Mouse (Mus musculus) G1E (cell line): ENCODE results near the gene Arhgap27. TPM values are rescaled to one million over a fixed set of nuclear protein-coding genes. Genes with fewer than 3 reads are reported as not detected.

Source experiments
- ATAC-seq: 2 replicates; pipeline ENCODE4 v1.8.0; 2016; ENCODE audit warnings: mild to moderate bottlenecking; ENCODE audit not compliant: insufficient number of reproducible peaks, poor library complexity, low FRiP score, severe bottlenecking; ENCODE audit errors: extremely low read depth
- DNase-seq: peaks from one replicate; pipeline ENCODE4 v3.0.0; 2012; ENCODE audit warnings: low spot score
- H3K27me3 ChIP-seq: 2 replicates; pipeline ENCODE4 v1.6.1; 2012; ENCODE audit warnings: mild to moderate bottlenecking, low read length, inconsistent platforms; ENCODE audit not compliant: insufficient read depth
- H3K36me3 ChIP-seq: replicated peaks from 2 replicates; pipeline ENCODE3; 2012; ENCODE audit warnings: mild to moderate bottlenecking, inconsistent platforms
- H3K4me1 ChIP-seq: 2 replicates; pipeline ENCODE4 v1.6.1; 2012; ENCODE audit warnings: low read depth, low read length, inconsistent platforms, mixed read lengths; ENCODE audit not compliant: insufficient read depth
- H3K4me3 ChIP-seq: 2 replicates; pipeline ENCODE4 v1.5.1; 2012; ENCODE audit warnings: low read depth, mild to moderate bottlenecking, inconsistent platforms, low read length, moderate library complexity, mixed read lengths
- H3K9me3 ChIP-seq: replicated peaks from 2 replicates; pipeline ENCODE4 v1.6.1; 2012; ENCODE audit warnings: inconsistent platforms
- CTCF ChIP-seq: IDR thresholded peaks from 2 replicates; pipeline ENCODE4 v1.5.1; 2012; ENCODE audit warnings: low read depth, low read length, inconsistent platforms, mixed read lengths
- GATA1 ChIP-seq: IDR thresholded peaks from 2 replicates; pipeline ENCODE4 v1.6.1; 2012; ENCODE audit warnings: borderline replicate concordance, low read length, inconsistent platforms, mixed read lengths
- GATA2 ChIP-seq: IDR thresholded peaks from 2 replicates; pipeline ENCODE4 v1.6.1; 2012; ENCODE audit warnings: low read depth, low read length, inconsistent platforms, borderline replicate concordance
- POLR2AphosphoS5 ChIP-seq: IDR thresholded peaks from 2 replicates; pipeline ENCODE4 v1.6.1; 2012; ENCODE audit warnings: low read depth, low read length, inconsistent platforms; ENCODE audit not compliant: insufficient replicate concordance
- TAL1 ChIP-seq: conservative IDR thresholded peaks from 2 replicates; pipeline ENCODE4 v1.6.1; 2012; ENCODE audit warnings: low read depth, low read length, inconsistent platforms, mixed read lengths
- polyA plus RNA-seq: library from polyadenylated mRNA; stranded (reverse); fragments of >175 nt; gene quantifications from 2 replicates; pipeline ENCODE4 v1.2.3, GENCODE M21; 2012
- total RNA-seq, 2 experiments: library from RNA; stranded (forward) in 1 of 2; stranded (reverse) in 1 of 2; fragments of 200-1000 nt in 1 of 2; fragments of >200 nt in 1 of 2; fragmentation: Nextera tagmentation in 1 of 2; gene quantifications; 2 replicates each; pipeline ENCODE4 v1.2.3; 2014 to 2017

Arhgap27 gene
- total and polyA plus RNA-seq, 3 experiments, result 5.2 to 12.6 (median 11.5) TPM

DNA sequence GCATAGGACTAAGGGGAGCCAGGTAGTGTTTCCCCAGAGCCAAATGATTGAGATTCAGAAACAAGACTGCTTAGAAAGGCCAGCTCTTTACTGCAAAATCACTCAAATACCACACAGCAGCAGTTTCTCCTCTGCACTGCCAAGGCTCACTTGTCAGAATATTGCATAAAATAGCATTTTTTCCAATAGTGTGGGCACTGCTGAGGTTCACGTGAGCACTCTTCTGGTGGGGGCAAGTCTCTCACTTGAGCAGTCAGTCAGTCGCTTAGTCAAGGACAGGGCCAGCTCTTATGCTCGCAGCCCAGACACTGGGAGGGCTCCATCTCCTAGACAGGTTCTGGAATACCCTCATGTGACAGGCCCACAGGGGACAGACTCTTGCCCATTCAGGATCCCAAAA, 1.5 kb upstream of the Arhgap27 start:
- H3K36me3 ChIP-seq, result peaks cover 69% of the 10 kb centered on the region
- DNase-seq (no peak), ATAC-seq (no peak)
- peaks cover 34% of the 10 kb centered on the region; the same call in 1 of the 2 replicates for H3K27me3 ChIP-seq
- no peak overlapping the region for H3K4me3 ChIP-seq
- peaks cover 44% of the 10 kb centered on the region for H3K4me1 ChIP-seq
- H3K9me3 ChIP-seq, result peaks cover 12% of the 10 kb centered on the region
- TF ChIP-seq TAL1, result no peak
- TF ChIP-seq GATA2, result no peak
- TF ChIP-seq GATA1, result no peak
- TF ChIP-seq POLR2AphosphoS5, result no peak
- no peak for TF ChIP-seq CTCF

DNA sequence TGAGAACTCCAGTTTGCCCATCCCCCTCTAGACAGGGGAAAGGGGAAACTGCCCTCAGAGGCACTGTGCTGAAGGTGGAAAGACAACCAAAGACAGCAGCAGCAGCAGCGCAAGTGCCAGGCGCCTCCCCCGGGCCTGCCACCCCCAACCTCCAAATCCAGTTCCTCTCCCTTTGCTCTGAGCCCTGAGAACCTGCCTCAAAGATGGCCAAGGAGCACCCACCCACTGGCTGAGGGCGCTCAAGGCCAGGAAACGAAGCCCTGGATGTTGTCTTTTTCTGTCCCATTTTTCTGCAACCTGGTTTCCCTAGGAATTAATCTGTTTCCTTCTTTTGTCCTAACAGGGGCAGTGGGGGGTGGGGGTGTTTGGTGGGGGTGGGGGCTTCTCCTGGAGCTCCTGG, 843 bp upstream of the Arhgap27 start:
- peaks cover 36% of the 10 kb centered on the region; the same call in 1 of the 2 replicates for H3K27me3 ChIP-seq
- peak overlapping the region; percentile 6; the same call in 1 of the 2 replicates for H3K4me3 ChIP-seq
- no peak for DNase-seq
- TF ChIP-seq POLR2AphosphoS5 (no peak), CTCF (no peak), GATA2 (no peak), GATA1 (no peak), TAL1 (no peak)
- no peak for ATAC-seq
- peaks cover 49% of the 10 kb centered on the region for H3K4me1 ChIP-seq
- peaks cover 15% of the 10 kb centered on the region for H3K9me3 ChIP-seq
- H3K36me3 ChIP-seq, result peaks cover 65% of the 10 kb centered on the region

DNA sequence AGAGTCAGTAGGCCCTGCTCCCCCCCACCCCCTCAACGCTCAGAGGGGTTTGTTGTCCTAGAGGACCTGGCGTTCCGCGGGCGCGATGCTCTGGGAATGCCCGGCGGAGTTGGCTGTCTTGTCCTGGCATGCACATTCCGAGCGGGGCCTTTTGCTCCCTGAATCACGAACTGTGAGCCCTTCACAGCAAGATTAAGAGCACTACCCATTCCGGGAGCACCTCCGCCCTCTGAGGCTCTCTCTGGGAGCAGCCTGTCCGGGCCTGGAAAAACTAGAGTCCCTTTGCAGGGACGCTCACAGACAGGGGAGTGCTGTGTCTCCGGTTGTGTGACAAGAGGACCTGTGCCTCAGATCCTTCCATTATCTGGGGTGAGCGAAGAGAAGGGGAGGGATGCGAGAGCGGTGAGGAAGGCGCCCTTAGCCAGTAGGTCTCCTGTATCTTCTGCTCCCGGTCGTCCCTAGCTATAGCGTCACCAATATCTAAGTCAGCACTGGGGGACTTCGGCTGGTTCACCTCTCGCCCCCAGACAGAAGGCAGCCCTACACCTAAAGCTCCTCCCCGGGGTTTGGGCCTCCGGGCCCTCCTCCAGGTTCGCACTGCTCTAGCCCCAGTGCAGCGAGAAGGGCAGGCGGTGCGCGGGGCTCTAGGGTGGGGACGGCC, 841 bp downstream of the Arhgap27 start:
- peak; percentile 71 for DNase-seq
- H3K36me3 ChIP-seq, result peaks cover 59% of the 10 kb centered on the region
- H3K4me3 ChIP-seq, result peak overlapping the region; percentile 73
- H3K4me1 ChIP-seq, result peaks cover 56% of the 10 kb centered on the region
- peaks cover 43% of the 10 kb centered on the region; the same call in 1 of the 2 replicates for H3K27me3 ChIP-seq
- TF ChIP-seq CTCF, result no peak
- no peak for TF ChIP-seq GATA1
- TF ChIP-seq POLR2AphosphoS5, result no peak
- no peak for TF ChIP-seq GATA2
- no peak for TF ChIP-seq TAL1
- peaks cover 15% of the 10 kb centered on the region for H3K9me3 ChIP-seq
- ATAC-seq, result no peak; the same call in 1 of the 2 replicates

- TF ChIP-seq TAL1 (no peak), GATA1 (no peak), CTCF (no peak), POLR2AphosphoS5 (no peak), GATA2 (no peak)
- Histone ChIP-seq H3K36me3 (peaks cover 59% of the 10 kb centered on the region), H3K4me1 (peaks cover 56% of the 10 kb centered on the region), H3K27me3 (peaks cover 49% of the 10 kb centered on the region), H3K4me3 (peak overlapping the region; percentile 73), H3K9me3 (peaks cover 15% of the 10 kb centered on the region)
- DNase-seq, result no peak
- ATAC-seq, result 0 out of 2 replicates have a peak, but pooled peaks have one; percentile 24
Measured at GRCm38 (mm10) chr11:103362054-103362432, 1.4 kb downstream of the Arhgap27 start.

DNA sequence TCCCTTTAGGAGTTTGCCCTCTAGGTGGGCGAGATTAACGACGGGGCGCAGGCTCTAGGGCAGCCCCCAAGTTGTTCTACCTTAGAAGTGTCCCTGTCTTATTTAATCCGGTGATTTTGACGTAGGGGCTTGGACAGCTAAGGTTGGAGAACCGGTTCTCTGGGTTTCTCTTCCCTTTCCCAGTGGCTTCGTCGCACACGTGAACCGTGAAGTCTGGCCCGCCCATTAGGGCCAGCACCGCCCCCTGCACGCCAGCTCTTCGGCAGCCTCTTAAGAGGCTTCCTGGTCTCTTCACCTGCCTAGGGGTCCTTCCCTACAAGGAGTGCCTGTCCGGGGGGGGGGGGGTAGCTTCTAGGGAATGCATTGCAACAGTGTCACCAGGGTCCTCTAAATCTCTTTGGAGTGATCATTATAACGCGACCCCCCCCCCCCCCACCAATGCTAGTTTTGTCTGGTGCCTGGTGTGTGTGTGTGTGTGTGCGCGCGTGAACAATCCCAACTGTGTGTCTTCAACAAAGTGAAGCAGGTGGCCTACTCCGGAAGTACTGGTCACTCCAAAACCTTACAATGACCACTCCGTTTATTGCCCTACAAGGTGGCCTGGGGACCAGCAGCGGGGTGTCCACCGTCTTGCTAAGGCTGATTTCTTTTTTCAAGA, 2.0 kb downstream of the Arhgap27 start:
- DNase-seq (no peak), ATAC-seq (no peak)
- peaks cover 15% of the 10 kb centered on the region for H3K9me3 ChIP-seq
- H3K4me3 ChIP-seq, result peak overlapping the region; percentile 73; the same call in 1 of the 2 replicates
- H3K4me1 ChIP-seq, result peaks cover 57% of the 10 kb centered on the region
- H3K36me3 ChIP-seq, result peaks cover 56% of the 10 kb centered on the region
- no peak for TF ChIP-seq GATA1
- TF ChIP-seq POLR2AphosphoS5, result no peak
- no peak for TF ChIP-seq CTCF
- TF ChIP-seq TAL1, result no peak
- TF ChIP-seq GATA2, result no peak
- H3K27me3 ChIP-seq, result peaks cover 55% of the 10 kb centered on the region

GRCm38 (mm10) chr11:103360661-103361081, 2.8 kb downstream of the Arhgap27 start:
- Histone ChIP-seq H3K4me1 (peaks cover 64% of the 10 kb centered on the region), H3K27me3 (peaks cover 63% of the 10 kb centered on the region), H3K4me3 (peak overlapping the region; percentile 52; the same call in 1 of the 2 replicates), H3K9me3 (peaks cover 15% of the 10 kb centered on the region), H3K36me3 (peaks cover 47% of the 10 kb centered on the region)
- no peak for DNase-seq
- TF ChIP-seq GATA1 (no peak), POLR2AphosphoS5 (no peak), CTCF (no peak), GATA2 (no peak), TAL1 (no peak)
- no peak for ATAC-seq
